Mouse (Mus musculus) layer of hippocampus, postnatal 14 days (tissue): ENCODE measurements around the gene Tmem135. TPM values are rescaled to one million over a fixed set of nuclear protein-coding genes. Genes with fewer than 3 reads are reported as not detected.

ENCODE experiments used
- DNase-seq, 2 experiments: peaks; one replicate each; pipeline ENCODE4 v3.0.0; 2021 to 2022; ENCODE audit warnings: low spot score in 2 of 2, mixed read lengths in 1 of 2
- total RNA-seq, 2 experiments: library from RNA; stranded (reverse); gene quantifications; 2 replicates each; pipeline ENCODE4 v1.2.3; 2021

Gene Tmem135
- total RNA-seq, 2 experiments from 2014 or later: 70.3 to 80.9 TPM

DNA sequence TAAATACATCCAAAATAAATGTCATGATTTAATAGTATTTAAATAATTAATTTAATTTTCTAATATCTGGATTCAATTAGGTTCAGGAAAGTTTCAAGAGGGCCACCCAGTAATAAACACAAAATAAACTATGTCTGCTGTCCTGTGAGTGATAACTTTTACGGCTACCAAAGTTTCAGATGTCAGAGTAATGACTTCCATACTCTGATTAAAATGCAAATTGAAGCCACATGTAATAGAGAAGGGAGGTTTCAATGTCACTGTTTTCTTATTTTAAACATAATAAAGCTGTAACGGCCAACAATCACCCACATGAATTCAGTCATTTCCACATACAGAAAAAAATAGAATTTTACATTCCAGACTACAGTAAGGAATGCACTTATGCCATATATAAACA lies 145.2 kb downstream of the Tmem135 start:
- no peak for DNase-seq

DNA sequence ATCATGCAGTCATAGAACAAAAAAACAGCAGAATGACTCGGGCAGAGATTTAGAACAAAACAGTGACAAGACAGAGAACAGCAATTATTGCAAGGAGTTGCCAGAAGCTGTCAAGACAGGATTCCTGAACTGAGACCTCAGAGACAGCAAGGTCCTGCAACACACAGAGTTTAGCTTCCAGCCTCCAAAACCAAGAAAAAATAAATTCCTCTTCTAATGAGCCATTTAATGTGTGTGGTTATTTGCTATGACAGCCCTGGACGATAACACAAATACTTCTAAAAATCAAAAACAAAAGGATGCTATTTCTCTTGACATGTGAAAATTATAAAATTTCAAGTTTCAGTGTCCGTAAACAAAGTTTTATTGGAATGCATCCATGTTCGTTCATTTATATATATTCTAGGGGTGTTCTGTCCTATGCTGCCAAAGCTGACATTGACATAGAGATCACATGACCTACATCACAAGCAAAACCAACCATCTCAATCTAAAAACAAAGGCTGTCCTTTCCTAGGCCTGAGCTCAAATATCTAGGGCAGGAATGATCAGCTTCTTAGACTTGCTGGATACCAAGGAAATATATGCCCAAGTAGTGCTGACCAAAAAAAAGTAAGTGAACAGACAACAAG lies 146.0 kb downstream of the Tmem135 start:
- DNase-seq: no peak

DNA sequence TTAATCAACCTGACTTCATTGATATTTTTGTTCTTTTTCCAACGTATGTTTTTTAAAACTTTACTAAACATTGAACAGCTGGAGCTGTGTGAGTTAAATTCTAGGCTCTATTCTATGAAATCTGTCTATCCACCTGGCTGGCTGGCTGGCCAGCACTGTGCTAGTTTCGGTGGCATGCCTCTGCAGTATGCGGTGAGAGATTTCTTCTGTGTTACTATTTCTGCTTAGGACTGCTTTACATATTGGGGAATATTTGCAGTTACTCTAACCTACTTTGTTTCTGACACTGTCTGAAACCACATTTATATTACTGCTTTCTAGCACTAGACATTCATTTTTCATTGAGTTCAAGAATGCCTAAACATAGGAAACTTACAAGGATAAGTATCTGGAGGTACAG lies 150.2 kb downstream of the Tmem135 start:
- DNase-seq: no peak

GRCm38 (mm10) chr7:89253317-89253716 lies 150.7 kb downstream of the Tmem135 start:
- DNase-seq: no peak

GRCm38 (mm10) chr7:89251880-89252453 lies 152.1 kb downstream of the Tmem135 start:
- DNase-seq: no peak

GRCm38 (mm10) chr7:89248135-89248850 lies 155.7 kb downstream of the Tmem135 start:
- DNase-seq: no peak

GRCm38 (mm10) chr7:89247012-89247710 lies 156.9 kb downstream of the Tmem135 start:
- DNase-seq: no peak

GRCm38 (mm10) chr7:89242565-89242964 lies 161.5 kb downstream of the Tmem135 start:
- no peak for DNase-seq

GRCm38 (mm10) chr7:89242143-89242542 lies 161.9 kb downstream of the Tmem135 start:
- DNase-seq: no peak

- no peak for DNase-seq
Measured at GRCm38 (mm10) chr7:89239592-89239991, 164.4 kb downstream of the Tmem135 start.

DNA sequence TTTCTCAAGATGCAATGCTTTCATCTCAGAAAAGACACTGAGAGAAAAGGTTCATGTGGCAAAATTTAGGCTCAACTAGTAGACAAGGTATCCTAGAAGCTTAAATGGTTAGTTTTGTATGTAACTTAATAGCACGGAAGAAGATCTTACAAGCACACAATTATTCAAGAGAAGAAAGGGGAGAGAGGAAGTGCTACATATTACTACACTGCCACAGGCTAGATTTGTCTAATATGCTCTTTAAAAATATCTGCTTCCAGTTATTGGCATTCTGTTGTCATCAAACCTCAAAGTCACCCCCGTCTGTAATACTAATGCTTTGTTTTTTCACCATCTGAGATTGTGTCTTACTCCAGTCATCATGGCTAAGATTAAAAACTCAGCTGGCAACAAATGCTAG lies 167.4 kb downstream of the Tmem135 start:
- DNase-seq: no peak

DNA sequence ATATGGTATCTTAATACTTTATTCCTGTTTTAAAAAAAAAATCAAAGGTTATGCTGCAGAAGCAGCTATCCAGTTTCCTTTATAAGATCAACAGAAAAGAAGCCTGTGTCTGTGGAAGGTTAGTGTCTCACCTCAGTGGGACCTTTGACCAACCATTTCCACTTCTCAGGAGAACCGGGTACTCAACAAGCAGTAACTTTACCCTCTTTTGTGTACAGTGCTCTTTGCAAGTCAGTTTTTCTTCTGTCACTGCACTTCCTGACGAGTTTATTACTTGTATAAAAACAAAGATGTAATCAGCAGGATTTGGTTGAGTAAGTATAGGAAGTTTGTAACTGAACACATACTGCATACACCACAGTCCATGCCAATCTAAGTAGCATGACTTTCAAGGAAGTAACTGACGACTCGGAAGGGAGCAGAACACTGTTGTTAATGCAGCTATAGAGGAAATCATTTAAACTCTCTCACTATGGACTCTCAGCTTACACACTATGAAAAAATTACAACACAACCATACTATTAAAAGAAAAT lies 168.0 kb downstream of the Tmem135 start:
- DNase-seq: no peak

GRCm38 (mm10) chr7:89232499-89233145 lies 171.4 kb downstream of the Tmem135 start:
- DNase-seq: no peak

DNA sequence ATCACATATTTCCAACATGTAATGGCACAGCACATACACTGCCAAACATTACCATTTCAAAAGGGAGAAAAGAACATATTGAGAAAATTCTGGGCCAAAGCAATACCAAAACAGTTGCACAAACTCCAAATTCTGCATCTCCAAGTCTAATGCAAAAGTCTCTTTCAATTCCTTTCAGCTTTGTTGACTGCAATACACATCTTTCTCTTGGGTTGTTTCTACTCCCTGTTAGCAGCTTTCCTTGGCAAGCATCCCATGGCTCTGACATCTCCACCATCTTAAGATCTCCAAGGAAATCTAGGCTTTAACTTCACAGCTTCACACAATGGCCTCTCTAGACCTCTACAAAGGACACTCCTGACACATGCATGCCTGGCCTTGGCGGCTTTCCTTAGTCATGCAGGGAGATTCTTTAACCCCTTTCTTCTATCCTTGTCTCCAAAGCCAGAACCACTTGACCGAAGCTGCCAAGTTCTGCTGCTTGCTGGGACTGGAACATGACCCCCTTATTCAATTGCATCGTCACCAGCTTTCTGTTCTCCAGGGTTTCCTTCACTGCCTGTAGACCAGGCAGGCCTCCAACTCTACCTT lies 172.7 kb downstream of the Tmem135 start:
- no peak for DNase-seq

DNA sequence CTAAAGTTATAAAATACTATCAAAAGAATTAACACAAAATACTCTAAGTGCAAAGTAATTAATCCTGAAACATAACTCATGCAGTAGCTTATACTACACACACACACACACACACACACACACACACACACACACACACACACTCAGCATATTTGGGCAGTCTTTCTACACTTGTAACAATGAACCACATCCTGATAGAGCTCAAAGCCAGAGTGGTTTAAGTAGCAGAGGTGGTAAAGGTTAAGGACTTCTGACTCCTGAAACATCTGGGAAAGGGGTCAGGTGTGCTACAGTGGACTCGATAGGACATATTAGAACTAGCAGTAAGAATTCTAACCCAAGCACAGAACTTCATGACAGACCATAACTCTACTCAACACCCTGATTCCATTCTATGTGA lies 181.4 kb downstream of the Tmem135 start:
- no peak for DNase-seq

DNA sequence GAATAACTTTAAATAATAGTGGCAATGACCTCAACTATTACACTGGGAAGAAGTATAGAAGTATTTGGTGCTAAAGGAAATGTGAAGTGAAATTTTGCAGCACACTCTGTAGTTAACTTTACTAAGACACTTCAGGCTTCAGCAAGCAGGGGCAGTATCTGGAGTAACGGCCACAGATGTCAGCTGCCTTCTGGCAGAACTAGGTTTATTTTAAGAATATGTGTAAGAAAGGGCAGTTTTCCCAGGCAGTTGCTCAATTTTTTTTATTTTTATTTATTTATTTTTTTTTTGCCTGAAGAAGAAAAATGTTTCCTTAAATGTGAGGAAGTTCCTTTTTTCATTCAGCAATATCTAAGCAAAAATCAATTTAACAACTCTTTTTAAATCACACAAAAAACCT lies 187.4 kb downstream of the Tmem135 start:
- no peak for DNase-seq

DNA sequence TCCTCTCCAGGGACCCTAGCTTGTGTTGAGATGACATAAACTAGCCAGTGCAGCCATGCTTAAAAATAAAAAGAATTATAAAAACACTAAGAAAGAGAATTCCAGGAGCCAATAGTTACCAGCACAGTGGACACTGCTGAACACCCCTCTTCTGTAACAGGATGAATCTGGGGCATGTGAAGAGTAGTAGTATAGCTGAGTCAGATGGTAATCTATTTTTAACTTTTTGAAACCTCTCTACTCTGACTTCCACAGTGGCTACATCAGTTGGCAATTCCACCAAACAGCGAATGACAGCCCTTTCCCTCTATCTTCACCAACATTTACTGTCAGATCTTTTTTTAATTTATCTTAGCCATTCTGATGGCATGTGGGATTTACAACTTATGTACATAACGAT lies 187.9 kb downstream of the Tmem135 start:
- no peak for DNase-seq

DNA sequence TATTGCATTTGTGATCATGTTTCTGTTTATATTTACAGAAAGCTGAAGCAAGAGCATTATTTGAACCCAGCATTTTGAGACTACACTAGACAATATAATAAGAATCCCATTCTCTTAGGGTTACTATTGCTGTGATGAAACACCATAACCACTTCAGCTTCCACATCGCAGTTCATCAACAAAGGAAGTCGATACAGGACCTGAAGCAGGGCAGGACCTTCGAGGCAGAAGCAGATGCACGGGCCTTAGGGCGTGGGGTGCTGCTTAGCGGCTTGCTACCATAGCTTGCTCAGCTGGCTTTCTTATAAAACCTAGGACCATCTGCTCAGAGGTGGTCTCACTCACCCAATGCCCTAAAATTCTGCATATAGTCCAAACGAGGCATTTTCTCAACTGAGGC lies 188.3 kb downstream of the Tmem135 start:
- DNase-seq: no peak

- no peak for DNase-seq
Measured at GRCm38 (mm10) chr7:89210506-89210905, 193.5 kb downstream of the Tmem135 start.

DNA sequence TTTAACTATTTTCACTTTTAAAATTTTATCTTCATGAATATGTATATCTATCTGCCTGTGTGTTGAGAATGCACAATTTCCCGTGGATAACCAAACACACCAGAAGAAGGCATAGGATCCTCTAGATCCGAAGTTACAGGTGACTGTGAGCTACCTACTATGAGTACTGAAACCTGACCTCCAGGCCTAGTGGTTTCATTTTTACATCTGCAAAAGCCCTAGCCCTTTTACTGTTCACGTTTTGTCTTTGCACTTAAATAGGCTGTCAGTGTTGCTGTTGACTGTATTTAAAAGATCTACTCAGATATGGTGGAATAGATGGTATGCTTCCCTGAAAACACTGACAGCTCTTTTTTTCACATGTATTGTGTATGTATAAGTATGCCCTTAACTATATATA lies 197.9 kb downstream of the Tmem135 start:
- no peak for DNase-seq

DNA sequence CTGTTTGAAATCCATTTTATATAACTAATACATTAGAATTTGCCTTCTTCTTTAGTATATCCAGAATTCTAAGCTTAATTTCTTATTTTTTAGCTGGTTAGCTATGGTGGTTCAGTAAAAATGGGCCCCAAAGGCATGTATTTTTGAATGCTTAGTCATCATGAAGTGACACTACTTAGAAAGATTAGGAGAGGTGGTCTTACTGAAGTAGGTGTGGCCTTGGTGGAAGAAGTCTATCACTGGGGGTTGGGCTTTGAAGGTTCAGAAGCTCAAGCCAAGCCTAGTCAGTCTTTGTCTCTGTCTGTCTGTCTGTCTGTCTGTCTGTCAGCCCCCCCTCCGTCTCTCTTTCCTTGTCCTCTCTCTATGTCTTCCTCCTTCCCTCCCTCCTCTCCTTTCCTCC lies 198.6 kb downstream of the Tmem135 start:
- DNase-seq: no peak
